Mouse (Mus musculus) lung, embryonic 14.5 days (tissue): ENCODE results near the gene Sh3pxd2a. TPM values are rescaled to one million over a fixed set of nuclear protein-coding genes. Genes with fewer than 3 reads are reported as not detected.

ENCODE experiments used
- ATAC-seq: fragments of 200-750 bp; cut with Nextera tagmentation; 2 replicates; pipeline ENCODE4 v1.8.0; 2017; ENCODE audit warnings: mild to moderate bottlenecking, moderate TSS enrichment, moderate library complexity; ENCODE audit not compliant: insufficient read depth
- DNase-seq: peaks from one replicate; pipeline ENCODE4 v3.0.0-alpha.2; 2015
- H3K27ac ChIP-seq: fragments of 300-500 bp; sonication (generic); 2 replicates; pipeline ENCODE4 v1.5.1; 2014; ENCODE audit warnings: low read depth, mild to moderate bottlenecking, moderate library complexity
- H3K27me3 ChIP-seq: fragments of 300-500 bp; sonication (generic); 2 replicates; pipeline ENCODE4 v1.6.1; 2014; ENCODE audit warnings: low read length, control low read depth; ENCODE audit not compliant: insufficient read depth
- H3K36me3 ChIP-seq: fragments of 300-500 bp; sonication (generic); 2 replicates; pipeline ENCODE4 v1.6.1; 2014; ENCODE audit warnings: control low read depth; ENCODE audit not compliant: insufficient read depth
- H3K4me1 ChIP-seq: fragments of 300-500 bp; sonication (generic); 2 replicates; pipeline ENCODE4 v1.6.1; 2014; ENCODE audit warnings: antibody characterized with exemption, control low read depth; ENCODE audit not compliant: insufficient read depth
- H3K4me2 ChIP-seq: fragments of 300-500 bp; sonication (generic); 2 replicates; pipeline ENCODE4 v1.6.1; 2014; ENCODE audit warnings: mild to moderate bottlenecking
- H3K4me3 ChIP-seq: fragments of 300-500 bp; sonication (generic); 2 replicates; pipeline ENCODE4 v1.5.1; 2014; ENCODE audit warnings: low read depth, low read length
- H3K9ac ChIP-seq: fragments of 300-500 bp; sonication (generic); 2 replicates; pipeline ENCODE4 v1.6.1; 2014
- H3K9me3 ChIP-seq: fragments of 300-500 bp; sonication (generic); 2 replicates; pipeline ENCODE4 v1.6.1; 2016; ENCODE audit warnings: low read depth, low read length, control low read depth
- CTCF ChIP-seq: IDR thresholded peaks from 2 replicates; pipeline ENCODE4 v1.5.1; 2016; ENCODE audit warnings: antibody characterized with exemption, low read depth
- WGBS: fragments of 180-500 bp; shearing (Covaris S2); extraction: QIAGEN DNeasy Blood & Tissue Kit; methylation state at CpG from one replicate; pipeline ENCODE4 v1.1.7; 2014; 5-methylcytosine and 5-hydroxymethylcytosine counted together
- polyA plus RNA-seq: library from polyadenylated mRNA; unstranded; fragments of >200 nt; fragmentation: Nextera tagmentation; extraction: Ambion mirVana; gene quantifications from 2 replicates; pipeline ENCODE4 v1.2.1, GENCODE M21; 2014

Gene Sh3pxd2a
- polyA plus RNA-seq, 1 experiment from 2014 or later, result 12.0 TPM

- no peak overlapping the region for H3K27ac ChIP-seq
- no peak overlapping the region for H3K4me3 ChIP-seq
- ATAC-seq (no peak), DNase-seq (peak; percentile 48)
- no peak overlapping the region for H3K9ac ChIP-seq
- 73% methylated on average over 11 of the region's 11 CpGs for WGBS
- H3K27me3 ChIP-seq, result no peaks in the 10 kb centered on the region
- no peak overlapping the region for H3K4me2 ChIP-seq
- no peak for TF ChIP-seq CTCF
- H3K36me3 ChIP-seq, result peaks cover 17% of the 10 kb centered on the region; the same call in 1 of the 2 replicates
- H3K4me1 ChIP-seq, result 0 out of 2 replicates have a peak, but pooled peaks cover 4% of the 10 kb centered on the region
- H3K9me3 ChIP-seq, result no peaks in the 10 kb centered on the region
Observed at GRCm38 (mm10) chr19:47500389-47501011, 36.3 kb upstream of the Sh3pxd2a start.

DNA sequence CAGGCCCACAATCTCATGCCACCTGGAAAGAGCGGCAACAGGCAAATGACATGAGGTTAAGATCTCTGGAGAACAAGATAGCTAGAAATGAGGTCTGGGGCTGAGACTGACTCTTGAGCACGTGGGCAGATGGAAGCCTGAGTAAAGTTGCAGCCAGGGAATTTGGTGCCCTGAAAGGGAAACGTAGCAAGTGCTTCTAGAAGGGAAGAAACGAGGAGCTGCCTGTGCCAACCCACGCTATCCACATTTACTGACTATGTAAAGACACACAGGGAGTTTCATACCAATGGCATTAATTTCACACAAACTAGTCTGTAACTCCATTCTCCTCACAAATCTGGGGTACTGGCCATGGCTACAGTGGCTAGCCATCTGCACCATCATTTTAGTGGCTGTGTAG is 35.6 kb upstream of the Sh3pxd2a start:
- 84% methylated on average over 5 of the region's 5 CpGs for WGBS
- DNase-seq (no peak), ATAC-seq (no peak)
- Histone ChIP-seq H3K36me3 (peaks cover 11% of the 10 kb centered on the region; the same call in 1 of the 2 replicates), H3K27ac (no peak overlapping the region), H3K9me3 (no peaks in the 10 kb centered on the region), H3K9ac (no peak overlapping the region), H3K27me3 (no peaks in the 10 kb centered on the region), H3K4me3 (no peak overlapping the region), H3K4me1 (0 out of 2 replicates have a peak, but pooled peaks cover 4% of the 10 kb centered on the region), H3K4me2 (no peak overlapping the region)
- no peak for TF ChIP-seq CTCF

- no peak for ATAC-seq
- H3K27me3 ChIP-seq, result no peaks in the 10 kb centered on the region
- TF ChIP-seq CTCF, result no peak
- H3K36me3 ChIP-seq, result peaks cover 10% of the 10 kb centered on the region; the same call in 1 of the 2 replicates
- no peak overlapping the region for H3K9ac ChIP-seq
- DNase-seq, result no peak
- H3K9me3 ChIP-seq, result no peaks in the 10 kb centered on the region
- no peak overlapping the region for H3K4me2 ChIP-seq
- H3K4me1 ChIP-seq, result 0 out of 2 replicates have a peak, but pooled peaks cover 4% of the 10 kb centered on the region
- H3K4me3 ChIP-seq, result no peak overlapping the region
- WGBS, result 44% methylated on average over 4 of the region's 4 CpGs
- no peak overlapping the region; the same call in 1 of the 2 replicates for H3K27ac ChIP-seq
Observed at GRCm38 (mm10) chr19:47498942-47499341, 34.7 kb upstream of the Sh3pxd2a start.

GRCm38 (mm10) chr19:47497736-47498135 is 33.5 kb upstream of the Sh3pxd2a start:
- H3K4me2 ChIP-seq, result no peak overlapping the region
- H3K36me3 ChIP-seq, result peaks cover 10% of the 10 kb centered on the region; the same call in 1 of the 2 replicates
- TF ChIP-seq CTCF, result no peak
- H3K27ac ChIP-seq, result no peak overlapping the region
- H3K4me3 ChIP-seq, result no peak overlapping the region
- 0 out of 2 replicates have a peak, but pooled peaks cover 4% of the 10 kb centered on the region for H3K4me1 ChIP-seq
- no peaks in the 10 kb centered on the region for H3K9me3 ChIP-seq
- WGBS, result 74% methylated on average over 6 of the region's 6 CpGs
- H3K27me3 ChIP-seq, result no peaks in the 10 kb centered on the region
- no peak overlapping the region for H3K9ac ChIP-seq
- no peak for DNase-seq
- ATAC-seq, result no peak

GRCm38 (mm10) chr19:47497313-47497712 is 33.1 kb upstream of the Sh3pxd2a start:
- Histone ChIP-seq H3K27ac (no peak overlapping the region), H3K9me3 (no peaks in the 10 kb centered on the region), H3K4me2 (no peak overlapping the region), H3K9ac (no peak overlapping the region), H3K27me3 (no peaks in the 10 kb centered on the region), H3K36me3 (peaks cover 10% of the 10 kb centered on the region; the same call in 1 of the 2 replicates), H3K4me3 (no peak overlapping the region), H3K4me1 (0 out of 2 replicates have a peak, but pooled peaks cover 4% of the 10 kb centered on the region)
- no peak for TF ChIP-seq CTCF
- no peak for ATAC-seq
- peak; percentile 7 for DNase-seq
- 57% methylated on average over 9 of the region's 9 CpGs for WGBS

DNA sequence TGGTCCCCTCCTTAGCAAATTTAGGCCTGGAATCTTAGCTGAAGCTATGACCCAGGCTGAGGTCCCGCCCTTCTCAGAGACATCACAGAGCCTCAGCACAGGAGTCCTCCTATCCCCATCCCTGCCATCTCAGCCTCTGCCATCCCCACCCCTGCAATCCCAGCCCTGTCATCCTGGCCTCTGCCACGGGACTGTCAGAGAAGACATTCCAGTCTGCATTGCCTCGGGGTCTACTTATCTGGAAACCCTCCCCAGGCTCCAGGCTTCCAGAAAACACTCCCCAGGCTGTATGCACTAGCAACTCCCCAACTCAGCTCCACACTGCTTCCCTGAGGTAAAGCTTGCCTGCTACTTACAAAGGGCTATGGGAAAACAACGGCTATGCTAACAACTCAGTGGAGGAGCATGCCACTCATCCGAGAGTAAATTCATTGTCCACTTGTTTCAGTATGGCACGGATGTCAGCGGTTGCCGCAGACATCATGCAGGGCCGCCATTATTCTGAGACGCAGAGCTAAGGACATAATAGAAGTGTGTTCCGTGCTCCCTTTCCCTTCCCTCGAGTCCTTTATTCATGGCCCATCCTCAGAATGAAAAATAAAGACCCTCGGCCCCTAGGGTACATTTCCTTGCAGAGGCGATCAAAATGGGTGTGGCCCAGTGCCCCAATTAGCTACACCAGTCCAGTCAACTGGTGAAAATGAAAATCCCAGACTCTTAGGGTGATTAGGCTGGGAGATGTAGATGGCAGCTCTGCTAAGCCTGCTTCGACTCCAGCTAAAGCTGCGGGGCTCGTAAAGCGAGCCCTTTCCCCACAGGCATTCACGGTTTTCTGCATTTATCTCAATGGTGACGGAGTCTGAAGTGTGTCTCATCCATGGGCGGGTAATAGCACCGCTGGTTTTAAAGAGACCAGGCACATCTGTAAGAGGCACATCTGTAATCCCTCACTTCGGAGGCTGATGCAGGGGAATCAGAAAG is 29.1 kb upstream of the Sh3pxd2a start:
- ATAC-seq, result no peak
- no peaks in the 10 kb centered on the region for H3K27me3 ChIP-seq
- no peak overlapping the region for H3K4me2 ChIP-seq
- H3K9ac ChIP-seq, result no peak overlapping the region
- 69% methylated on average over 23 of the region's 23 CpGs for WGBS
- no peak overlapping the region for H3K4me3 ChIP-seq
- no peak for DNase-seq
- H3K27ac ChIP-seq, result no peak overlapping the region
- H3K9me3 ChIP-seq, result no peaks in the 10 kb centered on the region
- no peaks in the 10 kb centered on the region for H3K36me3 ChIP-seq
- no peak for TF ChIP-seq CTCF
- no peaks in the 10 kb centered on the region for H3K4me1 ChIP-seq

DNA sequence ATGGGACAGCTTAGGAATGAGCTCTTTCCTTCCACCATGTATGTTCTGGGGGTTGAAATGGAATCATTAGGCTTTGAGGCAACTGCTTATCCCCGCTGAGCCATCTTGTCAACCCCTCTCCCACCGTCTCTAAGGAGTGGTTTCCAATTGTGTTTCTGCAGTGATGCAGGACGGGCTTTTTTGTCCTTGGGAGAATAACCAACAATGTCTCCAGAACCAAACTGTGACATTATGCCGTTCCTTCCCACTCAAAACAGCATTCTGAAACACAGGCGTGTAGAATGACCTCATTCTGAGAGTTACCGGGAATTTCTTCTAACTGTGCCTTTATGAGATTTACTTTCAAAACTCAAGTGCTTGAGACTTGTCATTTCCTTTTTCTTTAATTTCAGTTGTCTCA is 28.2 kb upstream of the Sh3pxd2a start:
- H3K4me1 ChIP-seq, result no peaks in the 10 kb centered on the region
- H3K36me3 ChIP-seq, result no peaks in the 10 kb centered on the region
- H3K27me3 ChIP-seq, result no peaks in the 10 kb centered on the region
- H3K9me3 ChIP-seq, result no peaks in the 10 kb centered on the region
- TF ChIP-seq CTCF, result no peak
- DNase-seq, result no peak
- no peak overlapping the region for H3K9ac ChIP-seq
- no peak overlapping the region for H3K4me3 ChIP-seq
- 86% methylated on average over 6 of the region's 6 CpGs for WGBS
- ATAC-seq, result no peak
- H3K4me2 ChIP-seq, result no peak overlapping the region
- H3K27ac ChIP-seq, result no peak overlapping the region
